Mouse (Mus musculus): ENCODE data around the gene Tapbp.

Tapbp gene

DNA sequence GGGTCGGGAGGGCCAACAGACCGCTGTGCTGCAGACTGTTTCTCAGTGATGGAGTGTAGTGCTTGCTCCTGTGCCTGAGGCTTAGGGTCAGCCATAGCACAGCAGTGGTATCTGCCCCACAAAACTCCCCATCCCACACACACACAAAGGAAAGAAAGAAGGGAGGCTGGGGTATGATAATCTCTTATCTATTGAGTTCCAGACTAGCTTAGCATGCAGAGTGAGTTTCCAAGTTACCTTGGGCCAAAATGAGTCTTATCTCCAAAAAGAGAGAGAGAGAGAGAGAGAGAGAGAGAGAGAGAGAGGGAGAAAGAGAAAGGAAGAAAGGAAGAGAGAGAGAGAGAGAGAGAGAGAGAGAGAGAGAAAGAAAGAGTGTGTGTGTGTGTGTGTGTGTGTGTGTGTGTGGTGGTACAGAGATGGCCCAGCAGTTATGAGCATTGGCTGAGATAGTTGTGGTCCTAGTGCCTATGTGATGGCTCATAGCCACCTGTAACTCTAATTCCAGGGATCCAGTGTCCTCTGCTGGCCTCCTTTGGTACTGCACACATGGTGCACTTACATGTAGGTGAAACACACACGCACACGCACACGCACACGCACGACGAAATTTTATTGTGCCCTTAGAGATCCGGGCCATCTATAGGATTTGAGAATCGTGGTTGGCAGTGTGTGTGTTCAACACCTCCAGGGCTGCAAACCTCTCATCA is 9.0 kb downstream of the Tapbp start:
- peaks cover 63% of the 10 kb centered on the region for H3K36me3 ChIP-seq (ENCODE audit: insufficient read depth, low read length)
- H3K4me1 ChIP-seq (replicated peaks; ENCODE audit: low read depth, low read length): peaks cover 69% of the 10 kb centered on the region
- H3K9me3 ChIP-seq (ENCODE audit: low read length): no peaks in the 10 kb centered on the region
- peak overlapping the region; percentile 55 for H3K4me3 ChIP-seq (replicated peaks; ENCODE audit: low read length)
- no peak for TF ChIP-seq NANOG (IDR thresholded peaks at IDR 0.05; ENCODE audit: borderline replicate concordance, low read length)
- TF ChIP-seq CTCF (conservative IDR thresholded peaks at IDR 0.05; ENCODE audit: low read length): peak; percentile 94
- H3K27me3 ChIP-seq (ENCODE audit: insufficient read depth, low read length): no peaks in the 10 kb centered on the region

DNA sequence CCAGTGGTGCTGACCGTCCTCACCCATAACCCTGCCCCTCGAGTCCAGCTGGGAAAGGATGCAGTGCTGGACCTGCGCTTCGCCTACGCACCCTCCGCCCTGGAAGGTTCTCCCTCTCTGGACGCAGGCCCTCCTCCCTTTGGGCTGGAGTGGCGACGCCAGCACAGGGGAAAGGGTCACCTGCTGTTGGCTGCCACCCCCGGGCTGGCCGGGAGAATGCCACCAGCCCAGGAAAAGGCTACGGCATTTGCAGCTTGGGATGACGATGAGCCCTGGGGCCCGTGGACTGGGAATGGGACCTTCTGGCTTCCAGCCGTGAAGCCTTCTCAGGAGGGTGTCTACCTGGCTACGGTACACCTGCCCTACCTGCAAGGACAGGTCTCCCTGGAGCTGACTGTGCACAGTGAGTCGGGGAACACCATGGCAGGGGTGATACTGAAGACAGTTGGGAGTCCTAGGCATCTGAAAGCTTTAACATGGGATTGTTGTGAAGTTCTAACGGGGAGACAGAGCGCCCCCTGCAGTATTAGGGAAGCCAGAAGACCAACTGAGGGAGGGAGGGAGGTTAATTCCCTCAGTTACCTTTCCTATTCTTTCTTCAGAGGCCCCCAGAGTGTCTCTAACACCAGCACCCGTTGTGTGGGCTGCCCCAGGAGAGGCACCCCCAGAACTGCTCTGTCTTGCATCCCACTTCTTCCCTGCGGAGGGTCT is 9.9 kb downstream of the Tapbp start:
- peak overlapping the region; percentile 55 for H3K4me3 ChIP-seq (replicated peaks; ENCODE audit: low read length)
- H3K36me3 ChIP-seq (ENCODE audit: insufficient read depth, low read length): peaks cover 63% of the 10 kb centered on the region
- H3K27me3 ChIP-seq (ENCODE audit: insufficient read depth, low read length): no peaks in the 10 kb centered on the region
- TF ChIP-seq CTCF (conservative IDR thresholded peaks at IDR 0.05; ENCODE audit: low read length) (peak; percentile 56), POU5F1 (IDR thresholded peaks at IDR 0.05; ENCODE audit: borderline replicate concordance, low read length) (no peak)
- H3K9me3 ChIP-seq (ENCODE audit: low read length): no peaks in the 10 kb centered on the region
- H3K4me1 ChIP-seq (replicated peaks; ENCODE audit: low read depth, low read length): peaks cover 61% of the 10 kb centered on the region

DNA sequence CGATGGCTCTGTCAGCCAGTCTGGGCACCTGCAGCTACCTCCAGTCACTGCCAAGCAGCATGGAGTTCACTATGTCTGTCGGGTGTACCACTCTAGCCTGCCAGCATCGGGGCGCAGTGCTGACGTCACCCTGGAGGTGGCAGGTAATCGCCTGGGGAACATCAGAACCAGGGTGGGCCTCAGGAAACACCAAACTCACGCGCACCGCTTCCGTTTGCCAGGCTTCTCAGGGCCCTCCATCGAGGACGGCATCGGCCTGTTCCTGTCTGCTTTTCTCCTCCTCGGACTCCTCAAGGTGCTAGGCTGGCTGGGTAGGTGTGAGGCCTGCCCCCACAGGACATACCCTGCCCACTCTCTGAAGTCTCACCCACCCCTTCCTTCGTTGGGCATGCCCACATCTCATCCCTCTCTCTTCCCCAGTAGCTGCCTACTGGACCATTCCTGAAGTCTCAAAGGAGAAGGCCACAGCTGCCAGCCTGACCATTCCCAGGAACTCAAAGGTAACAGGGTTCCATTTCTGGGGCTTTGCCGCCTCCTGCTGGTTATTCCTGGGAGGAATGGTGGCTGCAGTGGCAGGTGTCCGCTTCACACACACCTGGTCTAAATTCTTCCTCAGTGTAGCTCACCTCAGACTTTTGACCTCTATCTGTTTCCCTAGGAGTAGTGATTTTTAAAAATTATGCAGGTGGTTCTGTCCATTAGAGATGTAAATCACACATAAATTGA is 10.7 kb downstream of the Tapbp start:
- Histone ChIP-seq H3K4me3 (replicated peaks; ENCODE audit: low read length) (peak overlapping the region; percentile 55), H3K27me3 (ENCODE audit: insufficient read depth, low read length) (no peaks in the 10 kb centered on the region), H3K36me3 (ENCODE audit: insufficient read depth, low read length) (peaks cover 59% of the 10 kb centered on the region), H3K4me1 (replicated peaks; ENCODE audit: low read depth, low read length) (peaks cover 59% of the 10 kb centered on the region), H3K9me3 (ENCODE audit: low read length) (no peaks in the 10 kb centered on the region)
- TF ChIP-seq CTCF (conservative IDR thresholded peaks at IDR 0.05; ENCODE audit: low read length) (peak; percentile 64), POU5F1 (IDR thresholded peaks at IDR 0.05; ENCODE audit: borderline replicate concordance, low read length) (no peak)

DNA sequence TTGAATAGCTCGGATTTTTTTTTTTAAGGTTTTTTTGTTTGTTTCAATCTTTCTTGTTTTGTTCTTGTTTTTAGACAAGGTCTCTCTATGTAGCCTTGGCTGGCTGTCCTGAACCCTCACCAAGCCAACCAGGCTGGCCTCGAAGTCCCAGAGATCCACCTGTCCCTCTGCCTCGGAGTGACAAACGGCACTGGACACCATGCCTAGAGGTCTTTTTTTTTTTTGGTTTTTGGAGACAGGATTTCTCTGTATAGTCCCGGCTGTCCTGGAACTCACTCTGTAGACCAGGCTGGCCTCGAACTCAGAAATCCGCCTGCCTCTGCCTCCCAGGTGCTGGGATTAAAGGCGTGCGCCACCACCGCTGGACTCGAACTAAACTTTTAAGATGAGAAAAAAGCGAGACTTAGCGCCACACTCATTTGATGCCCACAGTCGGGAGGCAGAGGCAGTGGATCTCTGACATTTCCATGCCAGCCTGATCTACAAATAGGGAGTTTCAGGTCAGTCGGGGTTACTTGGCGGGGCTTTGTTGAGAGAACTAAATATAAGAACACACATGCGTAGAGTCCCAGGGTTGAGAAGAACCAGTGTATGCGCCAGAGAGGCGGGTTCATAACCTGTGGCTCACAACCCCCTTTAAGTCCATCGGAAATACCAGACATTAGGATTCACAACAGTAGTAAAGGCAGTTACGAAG is 12.7 kb downstream of the Tapbp start:
- Histone ChIP-seq H3K4me3 (replicated peaks; ENCODE audit: low read length) (peak overlapping the region; percentile 97), H3K27me3 (ENCODE audit: insufficient read depth, low read length) (no peaks in the 10 kb centered on the region), H3K36me3 (ENCODE audit: insufficient read depth, low read length) (peaks cover 60% of the 10 kb centered on the region), H3K4me1 (replicated peaks; ENCODE audit: low read depth, low read length) (peaks cover 67% of the 10 kb centered on the region), H3K9me3 (ENCODE audit: low read length) (no peaks in the 10 kb centered on the region)
- TF ChIP-seq CTCF (conservative IDR thresholded peaks at IDR 0.05; ENCODE audit: low read length) (no peak), POU5F1 (IDR thresholded peaks at IDR 0.05; ENCODE audit: borderline replicate concordance, low read length) (no peak), NANOG (IDR thresholded peaks at IDR 0.05; ENCODE audit: borderline replicate concordance, low read length) (no peak)

DNA sequence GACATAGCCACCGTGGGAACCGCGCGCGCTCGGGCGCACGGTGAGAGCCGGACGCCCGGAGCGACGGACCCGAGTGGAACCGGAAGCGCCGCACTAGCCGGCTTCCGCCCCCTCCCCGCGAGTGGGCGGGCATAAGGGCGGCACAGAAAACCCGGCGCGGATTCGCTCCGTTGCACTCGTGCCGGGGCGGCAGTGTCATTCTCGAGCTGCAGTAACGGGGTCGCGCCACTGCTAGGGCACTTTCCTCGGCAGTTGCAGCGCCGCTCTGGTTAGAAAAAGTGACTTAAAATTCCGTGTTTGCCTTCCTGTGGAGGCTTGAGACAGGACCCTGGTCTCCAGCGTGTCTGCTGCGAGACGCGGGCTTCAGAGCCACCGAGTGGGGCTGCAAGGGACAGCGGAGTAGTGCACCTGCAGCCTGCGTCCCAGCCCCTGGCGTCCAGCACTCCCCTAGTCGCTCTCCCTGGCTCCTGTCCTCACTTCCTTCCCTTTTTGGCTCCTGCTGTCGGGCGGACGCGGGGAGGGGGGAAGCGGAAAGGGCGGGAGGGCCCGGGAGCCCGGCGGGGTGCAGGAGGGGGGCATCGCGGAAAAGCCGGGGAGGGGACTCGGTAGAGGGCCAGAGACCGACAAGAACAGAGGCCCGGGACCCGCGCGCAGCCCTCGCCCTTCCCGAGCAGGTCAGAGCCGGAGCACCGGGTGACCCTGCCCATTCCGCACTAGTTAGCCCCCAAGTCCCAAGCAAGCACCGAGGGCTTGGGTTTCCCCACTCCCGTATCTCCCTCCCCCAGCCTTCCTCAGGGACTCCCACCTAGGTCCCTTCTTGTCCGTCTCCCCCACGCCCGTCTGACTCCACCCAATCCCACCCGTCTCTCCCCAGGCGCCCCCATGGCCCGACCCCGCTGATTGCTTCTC is 13.9 kb downstream of the Tapbp start, which contains the start of gene Rgl2:
TSS of gene Rgl2 (plus strand) at position 173 of the 909 bp plus-strand sequence.
- Histone ChIP-seq H3K27me3 (ENCODE audit: insufficient read depth, low read length) (no peaks in the 10 kb centered on the region), H3K4me1 (replicated peaks; ENCODE audit: low read depth, low read length) (peaks cover 68% of the 10 kb centered on the region), H3K9me3 (ENCODE audit: low read length) (no peaks in the 10 kb centered on the region), H3K36me3 (ENCODE audit: insufficient read depth, low read length) (peaks cover 64% of the 10 kb centered on the region), H3K4me3 (replicated peaks; ENCODE audit: low read length) (peak within 1 kb of the TSS; percentile 97)
- TF ChIP-seq POU5F1 (IDR thresholded peaks at IDR 0.05; ENCODE audit: borderline replicate concordance, low read length): no peak
- no peak for TF ChIP-seq NANOG (IDR thresholded peaks at IDR 0.05; ENCODE audit: borderline replicate concordance, low read length)
- no peak for TF ChIP-seq CTCF (conservative IDR thresholded peaks at IDR 0.05; ENCODE audit: low read length)

DNA sequence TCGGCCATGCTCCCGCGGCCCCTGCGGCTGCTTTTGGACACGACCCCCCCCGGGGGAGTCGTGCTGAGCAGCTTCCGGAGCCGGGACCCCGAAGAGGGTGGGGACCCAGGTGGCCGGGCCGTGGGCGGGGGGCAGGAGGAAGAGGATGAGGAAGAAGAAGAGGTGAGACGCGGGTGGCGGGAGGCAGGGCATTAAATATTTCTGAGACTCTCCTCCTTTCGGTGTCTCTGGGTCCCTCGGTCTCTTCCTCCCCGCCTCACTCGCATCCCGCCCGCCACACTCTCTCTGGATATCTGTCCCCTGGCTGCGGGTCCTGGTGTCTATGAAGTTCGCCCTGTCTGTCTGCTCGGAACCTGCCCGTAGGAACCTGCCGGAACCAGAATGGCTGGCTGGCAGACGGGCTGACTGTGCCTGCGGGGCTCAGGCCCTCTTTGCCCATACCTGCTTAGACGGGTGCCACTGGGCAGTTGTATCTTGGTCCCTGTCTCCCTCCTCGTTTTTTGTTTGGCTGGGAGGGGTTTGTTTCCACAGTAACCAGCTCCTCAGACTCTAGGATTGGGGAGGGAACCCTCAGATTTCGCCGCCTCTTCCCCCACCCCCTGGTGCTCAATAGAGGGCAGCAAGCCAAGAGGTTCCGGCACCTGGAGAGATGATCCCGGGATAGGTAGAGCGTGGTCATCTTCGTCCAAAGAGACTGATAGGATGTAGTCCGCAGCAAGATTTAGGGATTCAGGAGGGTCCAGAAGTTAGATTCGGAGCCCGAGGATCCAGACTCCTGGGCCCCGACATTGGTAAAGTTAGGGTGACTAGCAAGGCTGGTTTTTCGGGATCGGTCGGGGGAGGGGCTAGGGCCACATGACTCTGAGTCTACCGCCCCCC is 14.8 kb downstream of the Tapbp start:
- Histone ChIP-seq H3K4me1 (replicated peaks; ENCODE audit: low read depth, low read length) (peaks cover 71% of the 10 kb centered on the region), H3K9me3 (ENCODE audit: low read length) (no peaks in the 10 kb centered on the region), H3K4me3 (replicated peaks; ENCODE audit: low read length) (peak overlapping the region; percentile 97), H3K36me3 (ENCODE audit: insufficient read depth, low read length) (peaks cover 69% of the 10 kb centered on the region), H3K27me3 (ENCODE audit: insufficient read depth, low read length) (no peaks in the 10 kb centered on the region)
- TF ChIP-seq NANOG (IDR thresholded peaks at IDR 0.05; ENCODE audit: borderline replicate concordance, low read length) (no peak), POU5F1 (IDR thresholded peaks at IDR 0.05; ENCODE audit: borderline replicate concordance, low read length) (no peak), CTCF (conservative IDR thresholded peaks at IDR 0.05; ENCODE audit: low read length) (no peak)

All from E14TG2a.4 (cell line).